Mouse (Mus musculus): ENCODE measurements at regions not wholly inside any gene's neighbourhood (a gene's known extent, or its start where the extent isn't known, plus 50 kb on each side); places are given as distances from the start of the nearest gene placed in this dataset.

DNA sequence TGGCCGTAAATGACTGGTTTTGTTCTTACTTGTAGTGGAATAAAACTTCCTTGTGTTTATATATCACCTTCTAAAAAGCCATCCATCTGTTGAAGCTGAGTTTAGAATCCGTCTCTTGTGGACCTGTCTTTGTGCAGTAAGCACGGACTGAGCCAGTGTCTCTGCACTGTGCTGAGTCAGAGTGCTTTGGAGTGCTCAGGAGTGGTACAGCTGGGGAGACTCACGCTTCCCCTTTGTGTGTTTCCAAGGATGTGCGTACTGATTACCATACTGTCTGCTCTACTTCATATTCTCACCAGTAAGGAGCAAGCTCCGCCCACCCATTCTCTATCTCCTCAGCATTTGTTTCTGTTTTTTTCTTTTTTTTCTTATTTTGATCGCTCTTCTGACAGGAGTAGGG is 175.9 kb upstream of the Nr5a2 start:
- no peak for DNase-seq (ENCODE audit: low spot score)

DNA sequence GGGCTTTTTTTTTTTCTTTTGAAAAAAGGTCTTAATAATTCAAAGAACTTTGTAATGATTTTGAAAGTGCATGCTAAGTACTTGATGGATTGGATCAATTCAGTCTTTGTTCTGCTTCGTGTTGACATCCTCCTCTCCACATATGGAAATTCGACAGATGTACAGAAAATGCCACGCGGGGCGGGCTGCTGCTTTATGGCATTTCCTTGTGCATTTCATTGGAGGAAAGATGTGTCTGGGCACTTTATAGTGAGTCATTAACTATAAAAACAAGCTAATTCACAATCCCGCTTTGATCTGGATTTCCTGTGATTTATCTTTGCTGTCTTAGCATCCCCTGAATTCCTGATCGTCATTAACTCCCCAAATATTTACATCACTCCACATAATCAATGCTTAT is 173.5 kb upstream of the Nr5a2 start:
- H3K27me3 ChIP-seq (ENCODE audit: control insufficient read depth, insufficient read depth, low read length): no peaks in the 10 kb centered on the region
- 16% methylated on average over 7 of the region's 7 CpGs for WGBS
- H3K4me2 ChIP-seq (ENCODE audit: low read depth, severe bottlenecking): no peak overlapping the region
- DNase-seq (ENCODE audit: low spot score) (peak; percentile 38), ATAC-seq (ENCODE audit: insufficient number of reproducible peaks, low FRiP score, low TSS enrichment, low read depth) (no peak; the same call in 1 of the 2 replicates)
- no peak overlapping the region for H3K4me3 ChIP-seq (ENCODE audit: low read depth, low read length)
- H3K9me3 ChIP-seq (ENCODE audit: control insufficient read depth, low read length): no peaks in the 10 kb centered on the region
- no peak overlapping the region for H3K9ac ChIP-seq (ENCODE audit: low read length)
- H3K36me3 ChIP-seq (ENCODE audit: control insufficient read depth, insufficient read depth, low read length): no peaks in the 10 kb centered on the region
- no peaks in the 10 kb centered on the region for H3K4me1 ChIP-seq (ENCODE audit: control insufficient read depth, insufficient read depth, low read length)
- H3K27ac ChIP-seq (replicated peaks; ENCODE audit: low read depth, low read length): no peak overlapping the region

More for the DNA sequence above, 175.9 kb upstream of the Nr5a2 start:
- Histone ChIP-seq H3K9me3 (ENCODE audit: control insufficient read depth, low read length) (no peaks in the 10 kb centered on the region), H3K9ac (ENCODE audit: low read length) (no peak overlapping the region), H3K27me3 (ENCODE audit: control insufficient read depth, insufficient read depth, low read length) (no peaks in the 10 kb centered on the region), H3K4me3 (ENCODE audit: low read depth, low read length) (no peak overlapping the region), H3K36me3 (ENCODE audit: control insufficient read depth, insufficient read depth, low read length) (no peaks in the 10 kb centered on the region), H3K4me1 (ENCODE audit: control insufficient read depth, insufficient read depth, low read length) (no peaks in the 10 kb centered on the region), H3K27ac (replicated peaks; ENCODE audit: low read depth, low read length) (no peak overlapping the region), H3K4me2 (ENCODE audit: low read depth, severe bottlenecking) (no peak overlapping the region)
- WGBS: 86% methylated on average over 7 of the region's 7 CpGs
- ATAC-seq (ENCODE audit: insufficient number of reproducible peaks, low FRiP score, low TSS enrichment, low read depth): no peak

DNA sequence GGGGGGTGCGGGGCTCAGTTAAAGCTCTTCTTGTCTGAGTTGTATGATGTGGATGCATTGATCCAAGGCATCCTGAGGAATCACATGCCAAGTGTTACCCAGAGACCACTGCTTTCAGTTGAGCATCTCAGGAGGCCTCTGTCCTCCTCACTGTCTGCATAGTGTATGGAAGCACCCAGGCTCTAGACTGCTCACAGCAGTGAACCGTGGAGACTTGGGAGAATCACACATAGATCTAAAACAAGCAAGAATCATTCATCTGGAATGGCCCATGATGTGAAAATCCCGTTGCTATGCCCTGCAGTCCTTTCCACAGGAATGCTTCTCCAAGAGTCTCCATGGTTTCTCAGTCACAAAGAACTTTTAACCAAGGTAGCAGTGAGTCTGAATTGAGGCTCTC is 170.0 kb upstream of the Nr5a2 start:
- WGBS: 89% methylated on average over 3 of the region's 3 CpGs
- no peak overlapping the region for H3K4me3 ChIP-seq (ENCODE audit: low read depth, low read length)
- no peaks in the 10 kb centered on the region for H3K36me3 ChIP-seq (ENCODE audit: control insufficient read depth, insufficient read depth, low read length)
- no peak overlapping the region for H3K9ac ChIP-seq (ENCODE audit: low read length)
- DNase-seq (ENCODE audit: low spot score) (no peak), ATAC-seq (ENCODE audit: insufficient number of reproducible peaks, low FRiP score, low TSS enrichment, low read depth) (no peak)
- H3K4me2 ChIP-seq (ENCODE audit: low read depth, severe bottlenecking): no peak overlapping the region
- no peaks in the 10 kb centered on the region for H3K27me3 ChIP-seq (ENCODE audit: control insufficient read depth, insufficient read depth, low read length)
- no peak overlapping the region for H3K27ac ChIP-seq (replicated peaks; ENCODE audit: low read depth, low read length)
- no peaks in the 10 kb centered on the region for H3K4me1 ChIP-seq (ENCODE audit: control insufficient read depth, insufficient read depth, low read length)
- no peaks in the 10 kb centered on the region for H3K9me3 ChIP-seq (ENCODE audit: control insufficient read depth, low read length)

DNA sequence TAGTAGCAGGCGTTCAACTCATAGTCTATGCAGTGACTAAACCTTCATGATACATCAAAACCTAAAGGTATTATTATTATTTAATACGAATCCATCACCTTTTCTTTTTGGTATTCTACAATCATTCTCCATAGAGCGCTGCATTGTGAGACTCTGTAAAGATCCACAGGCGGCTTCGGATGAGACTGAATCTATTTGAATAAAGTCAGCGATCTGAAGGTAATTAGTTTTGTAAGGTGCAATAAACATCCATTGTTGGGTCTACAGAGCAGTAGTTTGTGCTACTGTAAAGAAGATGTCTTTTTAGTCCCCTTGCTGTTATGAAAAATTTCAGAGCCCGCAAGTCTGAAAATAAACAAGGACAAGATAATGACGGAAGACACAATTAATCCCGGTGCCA is 168.9 kb upstream of the Nr5a2 start:
- Histone ChIP-seq H3K4me1 (ENCODE audit: control insufficient read depth, insufficient read depth, low read length) (no peaks in the 10 kb centered on the region), H3K27ac (replicated peaks; ENCODE audit: low read depth, low read length) (no peak overlapping the region), H3K4me2 (ENCODE audit: low read depth, severe bottlenecking) (no peak overlapping the region), H3K9ac (ENCODE audit: low read length) (no peak overlapping the region), H3K36me3 (ENCODE audit: control insufficient read depth, insufficient read depth, low read length) (no peaks in the 10 kb centered on the region), H3K4me3 (ENCODE audit: low read depth, low read length) (no peak overlapping the region), H3K9me3 (ENCODE audit: control insufficient read depth, low read length) (no peaks in the 10 kb centered on the region), H3K27me3 (ENCODE audit: control insufficient read depth, insufficient read depth, low read length) (no peaks in the 10 kb centered on the region)
- DNase-seq (ENCODE audit: low spot score) (no peak), ATAC-seq (ENCODE audit: insufficient number of reproducible peaks, low FRiP score, low TSS enrichment, low read depth) (no peak)
- 90% methylated on average over 9 of the region's 9 CpGs for WGBS

DNA sequence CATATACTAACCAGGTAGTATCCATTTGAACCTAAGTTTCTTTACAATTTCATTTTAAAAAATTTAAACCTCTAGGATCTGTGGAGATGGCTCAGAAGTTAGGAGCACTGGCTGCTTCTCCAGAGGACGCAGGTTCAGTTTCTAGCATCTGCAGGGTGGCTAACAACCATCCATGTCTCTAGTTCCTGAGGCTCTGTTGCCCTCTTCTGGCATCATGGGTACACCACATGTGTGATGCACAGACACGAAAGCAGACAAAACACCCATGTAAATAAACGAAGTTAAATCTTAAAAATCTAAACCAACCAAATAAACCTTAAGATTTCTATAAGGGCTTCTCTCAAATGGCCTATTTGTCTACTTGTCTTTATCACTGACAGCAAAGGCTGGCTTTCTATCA is 157.6 kb upstream of the Nr5a2 start:
- Histone ChIP-seq H3K4me2 (ENCODE audit: low read depth, severe bottlenecking) (no peak overlapping the region), H3K36me3 (ENCODE audit: control insufficient read depth, insufficient read depth, low read length) (no peaks in the 10 kb centered on the region), H3K27ac (replicated peaks; ENCODE audit: low read depth, low read length) (no peak overlapping the region), H3K4me1 (ENCODE audit: control insufficient read depth, insufficient read depth, low read length) (no peaks in the 10 kb centered on the region), H3K4me3 (ENCODE audit: low read depth, low read length) (no peak overlapping the region), H3K9me3 (ENCODE audit: control insufficient read depth, low read length) (no peaks in the 10 kb centered on the region), H3K27me3 (ENCODE audit: control insufficient read depth, insufficient read depth, low read length) (no peaks in the 10 kb centered on the region), H3K9ac (ENCODE audit: low read length) (no peak overlapping the region)
- 80% methylated on average over 3 of the region's 3 CpGs for WGBS
- ATAC-seq (ENCODE audit: insufficient number of reproducible peaks, low FRiP score, low TSS enrichment, low read depth) (no peak), DNase-seq (ENCODE audit: low spot score) (no peak)

DNA sequence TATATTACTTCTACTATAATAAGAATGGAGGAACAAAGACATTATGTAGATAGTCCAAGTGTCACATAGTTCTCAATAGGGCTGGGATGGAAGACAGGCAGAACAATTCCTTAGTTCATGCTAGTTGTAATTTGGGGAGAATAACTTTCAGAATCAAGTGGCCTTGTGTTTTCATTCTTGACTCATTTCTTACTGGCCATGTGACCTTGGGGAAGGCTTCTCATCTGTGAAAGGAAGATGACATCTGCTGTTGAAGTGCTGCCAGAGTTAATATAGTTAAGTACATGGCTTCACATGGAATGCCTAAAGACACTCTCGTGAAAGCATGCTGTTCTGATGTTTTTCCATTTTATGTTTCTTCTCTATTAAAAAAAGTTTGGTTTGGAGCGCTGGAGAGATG is 146.2 kb upstream of the Nr5a2 start:
- no peaks in the 10 kb centered on the region for H3K27me3 ChIP-seq (ENCODE audit: control insufficient read depth, insufficient read depth, low read length)
- DNase-seq (ENCODE audit: low spot score): no peak
- no peaks in the 10 kb centered on the region for H3K9me3 ChIP-seq (ENCODE audit: control insufficient read depth, low read length)
- no peak overlapping the region for H3K27ac ChIP-seq (replicated peaks; ENCODE audit: low read depth, low read length)
- ATAC-seq (ENCODE audit: insufficient number of reproducible peaks, low FRiP score, low TSS enrichment, low read depth): no peak
- H3K4me2 ChIP-seq (ENCODE audit: low read depth, severe bottlenecking): no peak overlapping the region
- WGBS: 90% methylated on average over 2 of the region's 2 CpGs
- no peaks in the 10 kb centered on the region for H3K4me1 ChIP-seq (ENCODE audit: control insufficient read depth, insufficient read depth, low read length)
- H3K4me3 ChIP-seq (ENCODE audit: low read depth, low read length): no peak overlapping the region
- H3K9ac ChIP-seq (ENCODE audit: low read length): no peak overlapping the region
- no peaks in the 10 kb centered on the region for H3K36me3 ChIP-seq (ENCODE audit: control insufficient read depth, insufficient read depth, low read length)

DNA sequence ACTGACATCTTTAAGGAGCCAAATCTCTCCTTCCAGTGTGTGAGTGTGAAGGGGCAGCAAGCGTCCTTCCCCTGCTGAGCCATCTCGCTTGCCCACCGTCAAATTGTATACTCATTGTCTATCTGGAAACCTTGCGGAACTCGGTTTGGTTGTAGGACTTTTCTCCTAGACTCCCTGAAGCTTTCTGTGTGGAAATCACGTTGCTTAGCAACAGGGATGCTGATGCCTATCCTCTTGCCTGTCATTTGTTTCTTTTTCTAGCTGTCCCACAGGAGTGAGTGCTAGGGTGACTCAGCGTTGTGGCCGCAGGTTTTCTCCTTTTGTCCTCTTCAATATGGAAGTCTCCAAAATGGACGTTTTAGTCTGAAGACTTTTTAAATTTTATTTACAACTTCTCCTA is 131.5 kb upstream of the Nr5a2 start:
- H3K4me3 ChIP-seq (ENCODE audit: low read depth, low read length): no peak overlapping the region
- H3K4me1 ChIP-seq (ENCODE audit: control insufficient read depth, insufficient read depth, low read length): no peaks in the 10 kb centered on the region
- H3K27me3 ChIP-seq (ENCODE audit: control insufficient read depth, insufficient read depth, low read length): no peaks in the 10 kb centered on the region
- DNase-seq (ENCODE audit: low spot score): no peak
- no peak overlapping the region for H3K27ac ChIP-seq (replicated peaks; ENCODE audit: low read depth, low read length)
- H3K4me2 ChIP-seq (ENCODE audit: low read depth, severe bottlenecking): no peak overlapping the region
- H3K36me3 ChIP-seq (ENCODE audit: control insufficient read depth, insufficient read depth, low read length): no peaks in the 10 kb centered on the region
- no peaks in the 10 kb centered on the region for H3K9me3 ChIP-seq (ENCODE audit: control insufficient read depth, low read length)
- WGBS: 50% methylated on average over 9 of the region's 9 CpGs
- ATAC-seq (ENCODE audit: insufficient number of reproducible peaks, low FRiP score, low TSS enrichment, low read depth): no peak
- H3K9ac ChIP-seq (ENCODE audit: low read length): no peak overlapping the region

DNA sequence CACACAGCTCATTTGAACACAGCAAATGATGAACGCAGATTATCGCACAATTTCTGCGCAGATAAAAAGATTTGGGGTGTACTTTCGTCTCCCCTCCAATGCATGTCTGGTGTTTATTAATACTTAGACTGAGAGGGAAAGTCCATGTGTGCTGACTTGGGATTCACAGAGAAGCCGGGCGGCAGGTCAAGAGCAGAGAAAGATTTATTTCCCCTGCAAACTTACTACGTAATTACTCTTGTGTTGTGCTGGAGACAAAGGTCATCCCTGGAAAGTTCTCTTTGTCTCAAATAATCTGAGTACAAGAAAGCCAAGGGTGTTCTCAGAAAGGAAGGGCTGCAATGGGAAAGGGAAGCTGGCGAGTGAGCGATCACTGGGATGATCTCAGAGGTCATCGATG is 127.9 kb upstream of the Nr5a2 start:
- Histone ChIP-seq H3K36me3 (ENCODE audit: control insufficient read depth, insufficient read depth, low read length) (no peaks in the 10 kb centered on the region), H3K9ac (ENCODE audit: low read length) (no peak overlapping the region), H3K4me1 (ENCODE audit: control insufficient read depth, insufficient read depth, low read length) (no peaks in the 10 kb centered on the region), H3K4me2 (ENCODE audit: low read depth, severe bottlenecking) (no peak overlapping the region), H3K27me3 (ENCODE audit: control insufficient read depth, insufficient read depth, low read length) (no peaks in the 10 kb centered on the region), H3K4me3 (ENCODE audit: low read depth, low read length) (no peak overlapping the region), H3K9me3 (ENCODE audit: control insufficient read depth, low read length) (no peaks in the 10 kb centered on the region), H3K27ac (replicated peaks; ENCODE audit: low read depth, low read length) (no peak overlapping the region)
- no peak for DNase-seq (ENCODE audit: low spot score)
- no peak for ATAC-seq (ENCODE audit: insufficient number of reproducible peaks, low FRiP score, low TSS enrichment, low read depth)
- WGBS: 78% methylated on average over 10 of the region's 10 CpGs

DNA sequence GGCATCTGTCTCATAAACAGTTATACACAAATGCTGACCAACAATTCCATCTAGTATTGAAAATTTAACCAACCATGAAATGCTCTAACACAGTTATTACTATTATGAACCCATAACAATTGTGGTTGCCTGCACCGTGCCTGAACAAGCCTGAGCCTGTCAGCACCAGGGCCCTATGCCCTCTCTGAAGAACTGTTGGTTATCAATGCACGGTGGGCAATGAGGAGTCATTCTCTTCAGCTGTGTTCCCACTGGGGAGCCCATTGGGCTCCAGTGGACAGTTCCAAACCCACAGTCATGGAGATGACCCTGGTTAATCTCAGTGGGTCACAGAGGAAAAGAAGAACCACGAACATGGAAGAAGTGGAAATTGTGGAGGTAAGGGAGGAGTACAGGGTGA is 126.5 kb upstream of the Nr5a2 start:
- H3K9me3 ChIP-seq (ENCODE audit: control insufficient read depth, low read length): no peaks in the 10 kb centered on the region
- H3K36me3 ChIP-seq (ENCODE audit: control insufficient read depth, insufficient read depth, low read length): no peaks in the 10 kb centered on the region
- no peak overlapping the region for H3K4me2 ChIP-seq (ENCODE audit: low read depth, severe bottlenecking)
- H3K27ac ChIP-seq (replicated peaks; ENCODE audit: low read depth, low read length): no peak overlapping the region
- H3K4me3 ChIP-seq (ENCODE audit: low read depth, low read length): no peak overlapping the region
- WGBS: 96% methylated on average over 3 of the region's 3 CpGs
- no peak for DNase-seq (ENCODE audit: low spot score)
- H3K9ac ChIP-seq (ENCODE audit: low read length): no peak overlapping the region
- ATAC-seq (ENCODE audit: insufficient number of reproducible peaks, low FRiP score, low TSS enrichment, low read depth): no peak
- H3K27me3 ChIP-seq (ENCODE audit: control insufficient read depth, insufficient read depth, low read length): no peaks in the 10 kb centered on the region
- H3K4me1 ChIP-seq (ENCODE audit: control insufficient read depth, insufficient read depth, low read length): no peaks in the 10 kb centered on the region
